Mouse (Mus musculus): ENCODE measurements at regions not wholly inside any gene's neighbourhood (a gene's known extent, or its start where the extent isn't known, plus 50 kb on each side); places are given as distances from the start of the nearest gene placed in this dataset.

DNA sequence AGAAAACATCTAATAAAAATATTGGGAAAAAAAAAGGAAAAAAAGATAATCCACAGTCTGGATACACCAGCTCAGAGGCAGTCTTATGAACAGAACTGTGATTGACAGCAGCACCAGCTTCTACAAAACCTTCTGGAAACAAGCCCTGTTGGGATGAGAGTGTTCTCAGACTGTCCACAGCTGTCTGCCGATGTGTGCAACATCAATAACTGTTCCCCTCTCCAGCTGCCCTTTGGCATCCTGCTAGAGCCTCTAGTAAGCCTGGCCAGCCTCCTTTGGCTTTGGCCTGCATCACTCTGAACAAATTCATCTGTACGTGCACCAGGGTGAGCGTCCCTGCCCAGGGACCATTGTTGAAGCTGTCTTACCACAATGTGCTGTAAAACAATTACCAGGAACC is 137.0 kb upstream of the Irs2 start:
- H3K9ac ChIP-seq = no peak overlapping the region
- ATAC-seq (replicated peaks; ENCODE audit: low FRiP score) = no peak
- 56% methylated on average over 3 of the region's 3 CpGs for WGBS

GRCm38 (mm10) chr8:11140566-11140965 is 132.3 kb upstream of the Irs2 start:
- Histone ChIP-seq H3K4me3 (replicated peaks) (no peak overlapping the region), H3K4me2 (no peak overlapping the region), H3K9ac (no peak overlapping the region), H3K27me3 (no peaks in the 10 kb centered on the region), H3K36me3 (no peaks in the 10 kb centered on the region), H3K27ac (no peak overlapping the region), H3K4me1 (no peaks in the 10 kb centered on the region), H3K9me3 (replicated peaks) (no peaks in the 10 kb centered on the region)
- no peak for ATAC-seq (replicated peaks; ENCODE audit: low FRiP score)
- 79% methylated on average over 1 of the region's 1 CpGs for WGBS

More for the DNA sequence above, 137.0 kb upstream of the Irs2 start:
- Histone ChIP-seq H3K36me3 (no peaks in the 10 kb centered on the region), H3K27ac (no peak overlapping the region), H3K4me3 (replicated peaks) (no peak overlapping the region), H3K9me3 (replicated peaks) (no peaks in the 10 kb centered on the region), H3K4me2 (no peak overlapping the region), H3K4me1 (no peaks in the 10 kb centered on the region), H3K27me3 (no peaks in the 10 kb centered on the region)

DNA sequence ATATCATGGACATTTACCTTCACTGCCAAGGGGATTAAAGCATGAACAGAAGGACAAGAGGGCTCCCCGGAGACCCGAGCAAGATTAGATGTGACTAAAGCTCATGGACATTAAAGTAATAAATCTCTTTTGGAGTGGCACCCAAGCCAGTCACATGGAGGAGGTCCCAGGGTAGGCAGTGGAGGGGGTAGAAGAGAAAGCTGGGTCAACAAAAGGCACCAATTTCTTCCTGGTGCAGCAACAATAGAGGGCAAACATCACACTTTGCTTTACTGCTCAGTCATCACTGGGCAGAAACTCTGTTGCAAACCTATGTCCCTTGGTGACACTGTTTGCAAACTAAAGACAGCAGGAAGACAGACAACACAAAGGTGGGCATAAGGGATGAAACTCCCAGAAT is 131.0 kb upstream of the Irs2 start:
- Histone ChIP-seq H3K27ac (no peak overlapping the region), H3K9me3 (replicated peaks) (no peaks in the 10 kb centered on the region), H3K27me3 (no peaks in the 10 kb centered on the region), H3K4me2 (no peak overlapping the region), H3K36me3 (no peaks in the 10 kb centered on the region), H3K9ac (no peak overlapping the region), H3K4me3 (replicated peaks) (no peak overlapping the region), H3K4me1 (no peaks in the 10 kb centered on the region)
- ATAC-seq (replicated peaks; ENCODE audit: low FRiP score) = no peak
- 56% methylated on average over 2 of the region's 2 CpGs for WGBS

DNA sequence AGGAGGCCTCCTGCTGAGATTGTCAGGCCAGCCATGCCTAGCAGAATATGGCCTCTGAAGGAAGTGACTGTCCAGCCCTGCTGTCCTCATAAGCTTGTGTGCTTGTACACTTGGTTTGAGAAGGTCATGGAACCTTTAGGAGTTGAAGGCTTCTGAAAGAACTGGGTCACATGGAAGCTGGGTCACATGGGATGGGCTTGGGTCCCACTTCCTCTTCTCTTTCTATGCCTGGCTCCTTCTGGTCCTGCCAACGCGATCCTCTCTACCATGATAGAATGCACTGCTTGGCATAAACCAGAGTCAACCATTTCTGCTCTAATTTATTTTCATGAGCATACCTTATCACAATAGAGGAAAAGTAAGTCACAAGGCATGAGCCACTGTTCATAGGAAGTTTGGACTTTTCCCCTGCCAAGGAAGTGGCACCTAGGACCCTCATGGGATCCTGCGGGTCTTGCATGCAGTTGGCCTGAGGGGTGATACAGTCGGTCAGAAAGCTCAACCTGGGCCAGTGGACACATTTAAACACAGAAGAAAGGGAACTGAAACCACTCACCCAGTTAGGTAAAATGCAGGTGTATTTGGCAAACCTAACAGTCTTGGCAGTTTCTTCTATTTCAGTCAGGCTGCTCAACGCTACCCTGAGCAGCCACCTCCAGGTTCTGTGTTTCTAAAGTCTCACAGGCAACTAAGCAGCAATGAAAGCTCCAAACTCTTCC is 130.2 kb upstream of the Irs2 start:
- Histone ChIP-seq H3K27ac (no peak overlapping the region), H3K27me3 (no peaks in the 10 kb centered on the region), H3K4me3 (replicated peaks) (no peak overlapping the region), H3K4me1 (no peaks in the 10 kb centered on the region), H3K9ac (no peak overlapping the region), H3K9me3 (replicated peaks) (no peaks in the 10 kb centered on the region), H3K4me2 (no peak overlapping the region), H3K36me3 (no peaks in the 10 kb centered on the region)
- no peak for ATAC-seq (replicated peaks; ENCODE audit: low FRiP score)
- 87% methylated on average over 5 of the region's 5 CpGs for WGBS

DNA sequence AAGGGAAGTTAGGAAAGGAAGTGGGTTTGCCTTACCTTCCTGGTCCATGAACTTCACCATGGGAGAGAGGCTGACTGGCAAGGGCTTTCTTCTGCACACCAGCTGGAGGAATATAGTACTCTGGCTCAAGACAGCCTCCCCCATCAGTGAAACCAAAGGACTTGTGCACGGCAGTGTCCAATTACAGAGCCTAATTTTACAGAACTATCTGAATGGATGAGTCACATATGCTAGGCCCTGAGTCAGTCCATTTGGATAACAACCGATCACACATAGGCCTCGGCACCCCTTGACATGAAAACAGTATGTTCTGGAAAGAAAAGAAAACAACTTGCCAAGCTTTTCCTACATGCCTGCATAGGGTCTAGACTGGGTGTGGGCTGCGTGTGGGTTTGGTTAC is 128.3 kb upstream of the Irs2 start:
- 79% methylated on average over 4 of the region's 4 CpGs for WGBS
- no peaks in the 10 kb centered on the region for H3K36me3 ChIP-seq
- no peak overlapping the region for H3K9ac ChIP-seq
- no peaks in the 10 kb centered on the region for H3K27me3 ChIP-seq
- no peak overlapping the region for H3K27ac ChIP-seq
- ATAC-seq (replicated peaks; ENCODE audit: low FRiP score) = no peak
- H3K4me3 ChIP-seq (replicated peaks) = no peak overlapping the region
- H3K9me3 ChIP-seq (replicated peaks) = no peaks in the 10 kb centered on the region
- no peaks in the 10 kb centered on the region for H3K4me1 ChIP-seq
- no peak overlapping the region for H3K4me2 ChIP-seq

- H3K27ac ChIP-seq = no peak overlapping the region
- H3K36me3 ChIP-seq = no peaks in the 10 kb centered on the region
- H3K9ac ChIP-seq = no peak overlapping the region
- H3K27me3 ChIP-seq = no peaks in the 10 kb centered on the region
- H3K4me3 ChIP-seq (replicated peaks) = no peak overlapping the region
- ATAC-seq (replicated peaks; ENCODE audit: low FRiP score) = no peak
- no peak overlapping the region for H3K4me2 ChIP-seq
- H3K4me1 ChIP-seq = no peaks in the 10 kb centered on the region
- 91% methylated on average over 11 of the region's 11 CpGs for WGBS
- no peaks in the 10 kb centered on the region for H3K9me3 ChIP-seq (replicated peaks)
These were observed 126.9 kb upstream of the Irs2 start for GRCm38 (mm10) chr8:11135135-11135534.

DNA sequence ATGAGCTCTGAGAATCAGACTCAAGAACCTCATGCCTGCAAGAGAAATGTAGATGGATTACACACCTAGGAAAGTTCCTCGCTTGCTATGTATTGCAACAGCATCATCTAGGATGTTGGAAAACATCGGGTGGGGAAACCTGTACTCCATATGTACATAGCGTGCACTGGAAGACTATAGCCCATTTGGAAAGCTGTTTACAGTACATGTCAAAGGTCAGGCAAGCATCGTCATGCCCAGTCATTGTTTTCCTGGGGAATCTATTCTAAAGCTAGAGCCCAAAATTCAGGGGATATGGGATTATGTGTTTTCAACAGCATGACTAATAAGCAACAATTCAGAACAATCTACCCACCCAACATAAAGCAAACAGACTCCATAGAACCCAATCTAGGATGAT is 126.3 kb upstream of the Irs2 start:
- Histone ChIP-seq H3K27ac (no peak overlapping the region), H3K4me2 (no peak overlapping the region), H3K4me1 (no peaks in the 10 kb centered on the region), H3K9ac (no peak overlapping the region), H3K9me3 (replicated peaks) (no peaks in the 10 kb centered on the region), H3K36me3 (no peaks in the 10 kb centered on the region), H3K4me3 (replicated peaks) (no peak overlapping the region), H3K27me3 (no peaks in the 10 kb centered on the region)
- ATAC-seq (replicated peaks; ENCODE audit: low FRiP score) = no peak
- 91% methylated on average over 4 of the region's 4 CpGs for WGBS

DNA sequence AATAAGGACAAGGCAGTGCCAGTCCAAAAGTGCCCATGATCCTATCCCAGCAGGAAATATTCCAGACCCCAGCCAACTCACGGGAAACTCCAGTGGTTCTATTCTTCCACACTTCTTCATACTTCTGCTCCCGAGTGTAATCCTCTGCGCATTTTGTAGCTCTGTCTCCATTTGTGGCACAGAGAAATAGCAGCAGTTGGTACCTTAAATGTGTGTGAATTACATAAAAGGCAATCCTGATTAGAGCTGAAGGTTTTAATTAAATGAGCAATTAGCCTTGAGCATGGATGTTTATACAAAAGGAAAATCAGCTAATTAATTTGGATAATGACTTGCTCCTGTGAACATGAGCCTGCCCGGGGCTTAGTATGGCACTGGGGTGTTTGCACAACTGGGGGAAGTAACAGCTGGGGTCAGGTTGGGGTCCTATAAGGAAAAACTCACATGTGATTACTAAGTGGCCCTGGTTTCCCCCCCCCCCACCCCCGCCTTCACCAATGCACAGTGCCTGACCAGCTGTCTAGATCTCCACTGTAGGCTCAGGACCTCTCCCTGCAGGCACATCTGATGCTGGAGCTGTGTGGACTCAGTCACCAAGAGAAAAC is 110.9 kb upstream of the Irs2 start:
- H3K27ac ChIP-seq = no peak overlapping the region
- no peaks in the 10 kb centered on the region for H3K9me3 ChIP-seq (replicated peaks)
- no peaks in the 10 kb centered on the region for H3K27me3 ChIP-seq
- H3K36me3 ChIP-seq = no peaks in the 10 kb centered on the region
- H3K4me2 ChIP-seq = no peak overlapping the region
- no peak overlapping the region for H3K4me3 ChIP-seq (replicated peaks)
- H3K4me1 ChIP-seq = no peaks in the 10 kb centered on the region
- 70% methylated on average over 5 of the region's 5 CpGs for WGBS
- ATAC-seq (replicated peaks; ENCODE audit: low FRiP score) = no peak
- no peak overlapping the region for H3K9ac ChIP-seq

DNA sequence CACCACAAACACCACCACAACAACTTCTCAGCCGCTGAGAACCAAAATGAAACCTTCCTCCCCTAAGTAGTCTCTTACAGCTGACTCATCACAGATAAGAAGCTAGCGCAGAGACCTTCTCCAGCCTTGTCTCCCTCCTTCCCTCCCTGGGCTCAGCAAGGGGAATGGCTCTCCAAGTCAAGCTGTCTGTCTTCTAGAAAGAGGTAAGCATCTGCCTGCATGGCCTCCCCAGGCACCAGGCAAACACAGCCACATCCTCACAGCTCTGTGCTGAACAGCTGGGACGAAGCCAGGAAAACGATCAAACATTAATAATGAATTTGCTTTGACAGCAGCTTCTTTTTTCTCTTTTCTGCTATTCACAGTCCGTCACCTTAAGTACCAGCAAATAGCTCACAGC is 108.3 kb upstream of the Irs2 start:
- no peaks in the 10 kb centered on the region for H3K27me3 ChIP-seq
- H3K4me3 ChIP-seq (replicated peaks) = no peak overlapping the region
- no peak overlapping the region for H3K27ac ChIP-seq
- peaks cover 5% of the 10 kb centered on the region; the same call in 1 of the 2 replicates for H3K4me1 ChIP-seq
- no peaks in the 10 kb centered on the region for H3K9me3 ChIP-seq (replicated peaks)
- H3K9ac ChIP-seq = no peak overlapping the region
- no peaks in the 10 kb centered on the region for H3K36me3 ChIP-seq
- no peak overlapping the region for H3K4me2 ChIP-seq
- ATAC-seq (replicated peaks; ENCODE audit: low FRiP score) = no peak
- 75% methylated on average over 5 of the region's 5 CpGs for WGBS

GRCm38 (mm10) chr8:11115210-11115609 is 107.0 kb upstream of the Irs2 start:
- no peak overlapping the region for H3K27ac ChIP-seq
- H3K36me3 ChIP-seq = no peaks in the 10 kb centered on the region
- 39% methylated on average over 6 of the region's 6 CpGs for WGBS
- peaks cover 5% of the 10 kb centered on the region; the same call in 1 of the 2 replicates for H3K4me1 ChIP-seq
- no peak overlapping the region for H3K4me3 ChIP-seq (replicated peaks)
- H3K4me2 ChIP-seq = no peak overlapping the region
- H3K27me3 ChIP-seq = no peaks in the 10 kb centered on the region
- ATAC-seq (replicated peaks; ENCODE audit: low FRiP score) = no peak
- no peaks in the 10 kb centered on the region for H3K9me3 ChIP-seq (replicated peaks)
- no peak overlapping the region for H3K9ac ChIP-seq

DNA sequence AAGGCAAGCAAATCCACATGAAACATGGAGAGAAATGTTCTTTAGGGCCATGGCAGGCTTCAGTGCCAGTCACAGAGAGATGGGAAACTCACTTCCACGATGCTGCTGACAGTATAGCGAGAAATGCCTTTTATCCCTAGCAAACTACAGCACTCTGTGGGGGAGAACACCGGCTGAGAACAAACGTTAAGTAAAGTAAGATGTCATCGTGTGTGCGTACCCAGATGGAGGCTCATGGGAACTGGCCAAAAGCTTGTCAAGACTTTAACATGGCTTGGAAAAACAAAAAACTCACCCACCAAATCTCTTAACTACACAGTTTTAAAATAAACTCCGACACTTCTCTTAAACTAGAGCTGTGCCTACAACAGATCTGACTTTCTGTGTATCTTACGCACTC is 106.3 kb upstream of the Irs2 start:
- Histone ChIP-seq H3K27me3 (no peaks in the 10 kb centered on the region), H3K4me3 (replicated peaks) (no peak overlapping the region), H3K4me1 (peaks cover 5% of the 10 kb centered on the region; the same call in 1 of the 2 replicates), H3K9me3 (replicated peaks) (no peaks in the 10 kb centered on the region), H3K9ac (no peak overlapping the region), H3K27ac (no peak overlapping the region), H3K4me2 (no peak overlapping the region), H3K36me3 (no peaks in the 10 kb centered on the region)
- ATAC-seq (replicated peaks; ENCODE audit: low FRiP score) = no peak
- WGBS = 37% methylated on average over 8 of the region's 8 CpGs

- no peak for ATAC-seq (replicated peaks; ENCODE audit: low FRiP score)
- Histone ChIP-seq H3K4me3 (replicated peaks) (no peak overlapping the region), H3K9ac (no peak overlapping the region), H3K9me3 (replicated peaks) (no peaks in the 10 kb centered on the region), H3K36me3 (no peaks in the 10 kb centered on the region), H3K27me3 (no peaks in the 10 kb centered on the region), H3K27ac (no peak overlapping the region), H3K4me1 (peaks cover 5% of the 10 kb centered on the region; the same call in 1 of the 2 replicates), H3K4me2 (no peak overlapping the region)
- 66% methylated on average over 7 of the region's 7 CpGs for WGBS
These were observed 104.8 kb upstream of the Irs2 start for GRCm38 (mm10) chr8:11112908-11113532.

All from kidney, embryonic 15.5 days (tissue).